Mouse (Mus musculus) embryonic stem cell, embryonic (primary cell): ENCODE data around the gene Mrgpra1.
"Not testable (repeated sequence)": the region's sequence is repeated elsewhere in the genome, so short reads cannot be mapped to it uniquely, and the experiment has no call there.

Experiments
- CTCF ChIA-PET, 4 experiments: fragments of 300-600 bp in 2 of 4; fragments of 350-600 bp in 2 of 4; sonication (Branson Sonifier 250); formaldehyde crosslinking; loops; one replicate each; lab custom pipeline; 2022; ENCODE audit warnings: inconsistent platforms in 2 of 4; lab: Charles Lee
- POLR2A ChIA-PET, 4 experiments: fragments of 300-600 bp in 2 of 4; fragments of 350-600 bp in 2 of 4; sonication (Branson Sonifier 250); formaldehyde crosslinking; loops; one replicate each; lab custom pipeline; 2022; ENCODE audit warnings: antibody characterized with exemption in 4 of 4, inconsistent platforms in 1 of 4; lab: Charles Lee

Gene Mrgpra1

DNA sequence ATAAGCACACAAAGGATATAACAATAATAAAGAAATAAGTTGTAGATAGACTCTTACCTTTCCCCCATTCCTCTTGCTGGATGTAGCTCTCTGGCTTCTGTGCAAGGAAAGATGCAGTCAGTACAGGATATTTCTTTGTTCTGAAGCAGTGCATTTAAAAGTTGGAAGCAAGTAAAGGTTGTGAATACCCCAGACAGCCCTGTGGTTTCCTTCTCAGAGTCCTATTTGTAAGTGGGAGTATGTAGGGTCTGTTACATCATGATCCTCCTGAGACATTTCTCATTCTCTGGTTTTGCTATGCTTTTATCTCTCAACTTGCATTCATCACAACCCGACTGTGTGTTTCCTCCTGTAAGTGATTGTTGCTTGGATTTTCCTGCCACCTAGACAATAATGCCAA is at the start of gene Mrgpra1:
Gene Mrgpra1 (minus strand): TSS at position 101 of the 400 bp plus-strand sequence.
- ChIA-PET CTCF (no interaction called here), POLR2A (no interaction called here)

DNA sequence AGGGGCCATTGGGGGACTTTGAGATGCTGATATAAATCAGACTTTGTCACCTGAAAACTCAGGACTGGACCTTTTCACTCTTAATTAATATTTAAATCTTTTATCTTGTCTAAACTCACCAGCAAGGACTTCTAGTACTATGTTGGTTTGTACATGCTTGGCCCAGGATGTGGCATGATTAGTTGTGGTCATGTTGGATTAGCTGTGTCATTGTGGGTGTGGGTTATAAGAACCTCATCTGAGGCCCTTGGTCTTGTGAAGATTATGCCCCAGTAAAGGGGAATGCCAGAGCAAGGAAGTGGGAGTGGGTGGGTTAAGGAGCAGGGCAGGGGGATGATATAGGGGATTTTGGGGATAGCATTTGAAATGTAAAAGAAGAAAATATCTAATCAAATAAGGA is 47.1 kb upstream of the Mrgpra1 start:
- POLR2A ChIA-PET: no interaction called here

DNA sequence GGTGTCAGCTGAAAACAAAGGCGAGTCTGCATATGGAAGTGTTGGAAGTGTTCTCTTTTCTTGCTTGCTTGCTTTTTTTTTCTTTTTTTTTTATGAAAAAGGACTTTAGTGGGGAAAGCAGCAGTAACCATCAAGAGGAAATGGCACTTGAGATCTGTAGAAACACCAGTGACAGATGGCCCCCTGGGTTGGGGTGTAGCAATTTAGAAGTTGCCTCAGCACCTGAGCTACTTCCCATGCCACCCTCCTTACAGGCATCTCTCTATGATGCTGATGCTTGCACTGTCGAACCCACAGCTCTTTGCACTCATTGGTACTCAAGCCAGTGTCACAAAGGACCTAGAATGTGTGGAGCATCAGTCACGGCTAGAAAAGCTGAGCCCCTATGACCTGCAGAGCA is 5.6 kb downstream of the Mrgpra1 start:
- ChIA-PET POLR2A (interaction anchor here in 1 of 4 experiments (1.1 kb wide), 1 partner anchor 9 kb away, joined by 4 read pairs; no protein-coding TSS in a partner anchor), CTCF (no interaction called here)

More for the DNA sequence above, 47.1 kb upstream of the Mrgpra1 start:
- CTCF ChIA-PET: no interaction called here

DNA sequence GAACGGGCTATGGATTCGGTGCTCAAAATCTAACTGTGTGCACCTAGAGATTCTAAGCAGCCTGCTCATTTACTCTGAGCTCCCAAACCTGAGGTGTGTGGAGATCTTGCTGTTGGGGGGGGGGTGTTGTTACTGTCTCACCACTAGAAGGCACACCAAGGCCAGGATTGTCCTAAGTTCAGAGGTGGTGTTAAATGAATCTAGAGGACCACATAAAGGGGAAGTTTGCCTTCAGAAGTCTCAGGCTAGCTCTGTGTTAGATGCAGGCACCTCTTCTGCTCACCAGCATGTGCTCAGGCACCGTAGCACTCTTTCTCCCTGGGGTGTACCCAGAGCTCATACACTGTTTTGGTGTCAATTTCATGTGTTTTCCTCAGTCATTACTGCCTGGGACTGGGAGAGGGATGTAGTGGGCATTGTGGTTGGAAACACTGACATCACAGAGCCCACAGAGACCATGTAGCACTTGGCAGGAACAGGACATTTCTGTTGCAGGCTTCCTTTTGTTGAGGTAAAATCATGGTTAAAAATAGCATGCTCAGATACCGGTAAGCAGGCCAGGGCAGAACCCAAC is 8.0 kb downstream of the Mrgpra1 start:
- ChIA-PET CTCF (interaction anchor here in 1 of 4 experiments (0.6 kb wide), 1 partner anchor 696 kb away, joined by 3 read pairs; no protein-coding TSS in a partner anchor), POLR2A (no interaction called here)

DNA sequence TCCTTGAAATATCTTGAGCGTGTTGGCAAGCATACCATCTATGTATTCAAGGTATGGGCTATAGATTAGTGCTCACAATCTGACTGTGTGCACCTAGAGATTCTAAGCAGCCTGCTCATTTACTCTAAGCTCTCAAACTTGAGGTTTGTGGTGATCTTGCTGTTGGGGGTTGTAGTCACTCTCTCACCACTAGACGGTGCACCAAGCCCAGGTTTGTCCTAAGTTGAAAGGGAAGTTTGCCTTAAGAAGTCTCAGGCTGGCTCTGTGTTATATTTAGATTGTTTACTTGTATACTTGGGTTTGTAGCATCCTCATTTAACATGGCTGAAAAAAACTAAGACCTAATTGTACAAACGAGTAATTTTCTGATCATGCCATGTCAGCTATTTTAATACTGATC is 12.2 kb downstream of the Mrgpra1 start:
- POLR2A ChIA-PET, CTCF ChIA-PET: not testable (repeated sequence)

DNA sequence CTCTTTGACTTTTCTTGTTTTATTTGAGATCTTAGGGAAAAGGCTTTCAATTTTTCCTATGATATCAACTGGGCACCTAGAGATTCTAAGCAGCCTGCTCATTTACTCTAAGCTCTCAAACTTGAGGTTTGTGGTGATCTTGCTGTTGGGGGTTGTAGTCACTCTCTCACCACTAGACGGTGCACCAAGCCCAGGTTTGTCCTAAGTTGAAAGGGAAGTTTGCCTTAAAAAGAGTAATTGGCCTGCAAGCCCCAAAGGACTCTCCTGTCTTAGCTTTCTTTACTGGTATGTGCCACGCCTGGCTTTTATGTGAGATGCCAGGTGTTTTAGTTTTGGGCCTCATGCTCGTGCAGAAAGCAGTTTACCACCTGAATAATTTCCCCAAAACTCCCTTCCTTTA is 12.7 kb downstream of the Mrgpra1 start:
- POLR2A ChIA-PET, CTCF ChIA-PET: not testable (repeated sequence)

DNA sequence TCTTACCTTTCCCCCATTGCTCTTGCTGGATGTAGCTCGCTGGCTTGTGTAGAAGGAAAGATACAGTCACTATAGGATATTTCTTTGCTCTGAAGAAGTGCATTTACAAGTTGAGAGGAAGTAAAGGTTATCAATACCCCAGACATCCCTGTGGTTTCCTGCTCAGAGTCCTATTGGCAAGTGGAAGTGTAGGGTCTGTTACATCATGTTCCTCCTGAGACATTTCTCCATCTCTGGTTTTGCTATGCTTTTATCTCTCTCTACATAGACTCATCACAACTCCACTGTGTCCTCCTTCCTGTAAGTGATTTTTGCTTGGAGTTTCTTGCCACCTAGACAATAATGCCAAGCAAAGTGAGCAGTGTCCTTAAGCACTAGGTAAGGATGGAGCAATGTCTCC is 35.7 kb downstream of the Mrgpra1 start:
- POLR2A ChIA-PET: no interaction called here
- CTCF ChIA-PET: no interaction called here

DNA sequence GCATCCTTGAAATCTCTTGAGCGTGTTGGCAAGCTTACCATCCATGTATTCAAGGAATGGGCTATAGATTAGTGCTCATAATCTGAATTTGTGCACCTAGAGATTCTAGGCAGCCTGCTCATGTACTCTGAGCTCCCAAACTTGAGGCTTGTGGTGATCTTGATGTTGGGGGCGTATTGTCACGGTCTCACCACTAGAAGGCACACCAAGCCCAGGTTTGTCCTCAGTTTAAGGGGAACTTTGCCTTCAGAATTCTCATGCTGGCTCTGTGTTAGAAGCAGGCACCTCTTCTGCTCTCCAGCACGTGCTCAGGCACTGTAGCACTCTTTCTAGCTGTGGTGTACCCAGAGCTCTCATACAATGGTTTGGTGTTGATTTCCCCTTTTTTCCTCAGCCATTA is 41.8 kb downstream of the Mrgpra1 start:
- CTCF ChIA-PET: interaction anchor here in 1 of 4 experiments (0.6 kb wide), 1 partner anchor 11 kb away, joined by 5 read pairs; no protein-coding TSS in a partner anchor
- POLR2A ChIA-PET: no interaction called here

DNA sequence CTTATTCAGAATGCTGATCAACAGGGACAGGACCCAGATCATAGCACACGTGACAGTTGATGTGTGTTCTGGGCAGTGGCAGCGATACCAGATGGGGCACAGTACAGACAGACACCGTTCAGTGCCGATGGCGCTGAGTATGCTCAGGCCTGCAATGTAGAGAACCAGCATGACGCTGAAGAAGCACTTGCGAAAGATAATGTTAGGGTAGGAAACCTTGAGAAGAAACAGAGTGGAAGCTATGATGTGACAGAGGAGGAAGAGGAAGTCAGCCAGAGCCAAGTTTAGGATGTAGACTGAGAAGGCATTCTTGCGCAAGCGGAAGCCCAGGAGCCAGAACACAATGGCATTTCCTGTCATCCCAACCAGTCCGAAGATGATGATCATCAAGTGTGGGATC is 44.2 kb downstream of the Mrgpra1 start:
- POLR2A ChIA-PET: no interaction called here

DNA sequence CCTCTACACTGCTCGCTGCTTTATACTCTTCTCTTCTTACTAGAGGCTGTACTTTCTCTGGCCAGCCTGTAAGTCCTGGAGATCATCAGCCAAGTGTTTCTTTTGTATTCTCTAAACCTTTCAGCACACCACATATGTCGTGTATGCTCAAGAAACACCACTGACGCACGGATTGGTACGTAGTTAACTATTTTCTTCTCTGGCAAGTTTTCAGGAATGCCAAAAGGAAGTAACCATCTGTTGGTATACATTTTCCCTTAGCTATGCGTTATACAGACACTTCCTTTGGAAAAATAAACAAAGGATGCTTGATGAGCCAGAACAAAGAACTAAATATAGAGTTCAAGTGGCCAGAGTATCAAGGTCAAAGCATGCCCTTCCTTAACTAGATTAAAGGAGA is 49.4 kb downstream of the Mrgpra1 start:
- POLR2A ChIA-PET: not testable (repeated sequence)

More for the DNA sequence above, 44.2 kb downstream of the Mrgpra1 start:
- CTCF ChIA-PET: no interaction called here

DNA sequence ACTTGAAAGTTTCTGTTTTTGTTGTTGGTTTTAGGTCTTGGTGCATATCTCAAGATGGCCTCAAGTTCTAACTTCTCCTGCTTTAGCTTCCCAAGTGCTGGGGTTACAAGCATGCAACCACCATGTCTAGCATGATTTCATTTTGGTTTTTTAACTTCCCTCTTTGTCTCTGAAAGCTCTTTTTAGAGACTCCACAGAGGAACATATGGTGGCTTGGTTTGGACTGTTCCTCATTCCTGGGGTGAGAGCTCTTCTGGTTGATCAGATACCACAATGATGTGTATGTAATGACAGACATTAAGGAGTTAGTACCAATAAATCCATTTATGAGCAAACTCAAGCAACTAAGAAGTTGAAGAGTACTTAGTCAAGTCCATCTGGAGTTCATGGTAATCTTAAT is 54.4 kb downstream of the Mrgpra1 start:
- CTCF ChIA-PET, POLR2A ChIA-PET: not testable (repeated sequence)

More for the DNA sequence above, 49.4 kb downstream of the Mrgpra1 start:
- CTCF ChIA-PET: not testable (repeated sequence)
